Mouse (Mus musculus): ENCODE data around the gene Scaf8. TPM values are rescaled to one million over a fixed set of nuclear protein-coding genes. Genes with fewer than 3 reads are reported as not detected.

Scaf8 gene
- polyA plus RNA-seq, 1 experiment: 55.0 TPM

DNA sequence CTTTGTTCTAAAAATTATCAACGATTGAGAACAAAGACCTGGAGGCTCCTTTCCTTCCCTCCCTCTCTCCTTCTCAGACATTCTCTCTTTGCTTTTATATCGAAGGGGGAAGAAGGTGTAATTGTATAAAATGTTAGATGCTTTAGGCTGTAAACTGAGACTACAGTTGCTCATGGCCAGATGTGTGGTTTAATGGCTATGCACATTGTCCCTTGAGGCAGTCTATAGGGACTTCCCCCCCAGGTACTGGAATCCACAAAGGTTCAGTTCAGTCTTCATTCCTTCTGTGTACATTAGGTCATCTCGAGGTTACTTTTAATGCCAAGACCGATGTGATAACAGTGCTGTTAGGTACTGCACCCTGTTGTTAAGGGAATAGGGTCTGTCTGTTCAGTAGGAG lies 89.1 kb downstream of the Scaf8 start:
- Histone ChIP-seq H3K36me3 (ENCODE audit: control insufficient read depth, insufficient read depth, low read length, poor library complexity, severe bottlenecking) (peaks cover 11% of the 10 kb centered on the region), H3K27ac (ENCODE audit: insufficient read depth, low read length) (no peak overlapping the region)
- no peak for TF ChIP-seq EP300 (IDR thresholded peaks at IDR 0.05; ENCODE audit: insufficient read depth, low read depth, low read length)
- no peak for TF ChIP-seq POLR2A (IDR thresholded peaks at IDR 0.05; ENCODE audit: insufficient read depth, low read length)
- TF ChIP-seq CTCF (IDR thresholded peaks at IDR 0.05; ENCODE audit: low read depth, low read length): no peak

DNA sequence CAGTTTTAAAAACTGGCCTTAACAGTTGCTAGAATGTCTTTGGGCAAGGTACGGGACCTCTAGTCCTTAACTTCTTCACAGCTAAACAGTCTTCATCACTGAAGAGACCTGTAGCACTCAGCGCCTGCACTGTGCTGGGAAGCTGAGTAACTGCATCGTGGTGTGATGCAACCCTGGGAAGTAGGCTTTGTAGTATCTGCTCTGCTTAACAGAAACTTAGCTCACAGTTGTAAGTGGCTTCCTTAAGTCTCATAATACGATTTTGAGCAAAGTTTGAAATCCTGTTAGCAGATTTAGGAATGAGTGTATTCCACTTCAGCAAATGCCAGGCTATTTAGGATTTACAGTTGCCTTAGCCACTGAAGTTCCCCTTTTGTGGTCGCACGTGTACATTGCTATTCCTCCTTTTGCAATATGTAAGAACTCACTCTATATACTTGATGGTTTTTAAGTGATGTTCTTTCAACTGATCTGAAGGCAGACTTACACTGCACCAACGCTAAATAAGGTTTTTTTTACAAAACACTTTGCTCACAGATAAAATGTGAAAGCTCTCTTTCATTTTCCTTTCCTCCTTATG lies 90.1 kb downstream of the Scaf8 start:
- no peaks in the 10 kb centered on the region for H3K9me3 ChIP-seq (replicated peaks; ENCODE audit: control insufficient read depth, insufficient read depth, low read length, poor library complexity, severe bottlenecking)
- peaks cover 11% of the 10 kb centered on the region for H3K36me3 ChIP-seq (ENCODE audit: control insufficient read depth, insufficient read depth, low read length, poor library complexity, severe bottlenecking)
- H3K9ac ChIP-seq (ENCODE audit: low read depth, poor library complexity, severe bottlenecking): no peak overlapping the region

More for the DNA sequence above, 89.1 kb downstream of the Scaf8 start:
- no peak overlapping the region for H3K9ac ChIP-seq (ENCODE audit: low read depth, poor library complexity, severe bottlenecking)
- no peak overlapping the region for H3K4me3 ChIP-seq (ENCODE audit: low read depth, low read length)
- H3K9me3 ChIP-seq (replicated peaks; ENCODE audit: control insufficient read depth, insufficient read depth, low read length, poor library complexity, severe bottlenecking): no peaks in the 10 kb centered on the region
- H3K27me3 ChIP-seq (ENCODE audit: control insufficient read depth, insufficient read depth, low read length, poor library complexity, severe bottlenecking): no peaks in the 10 kb centered on the region
- peaks cover 3% of the 10 kb centered on the region for H3K4me1 ChIP-seq (ENCODE audit: control insufficient read depth, insufficient read depth, low read length)

DNA sequence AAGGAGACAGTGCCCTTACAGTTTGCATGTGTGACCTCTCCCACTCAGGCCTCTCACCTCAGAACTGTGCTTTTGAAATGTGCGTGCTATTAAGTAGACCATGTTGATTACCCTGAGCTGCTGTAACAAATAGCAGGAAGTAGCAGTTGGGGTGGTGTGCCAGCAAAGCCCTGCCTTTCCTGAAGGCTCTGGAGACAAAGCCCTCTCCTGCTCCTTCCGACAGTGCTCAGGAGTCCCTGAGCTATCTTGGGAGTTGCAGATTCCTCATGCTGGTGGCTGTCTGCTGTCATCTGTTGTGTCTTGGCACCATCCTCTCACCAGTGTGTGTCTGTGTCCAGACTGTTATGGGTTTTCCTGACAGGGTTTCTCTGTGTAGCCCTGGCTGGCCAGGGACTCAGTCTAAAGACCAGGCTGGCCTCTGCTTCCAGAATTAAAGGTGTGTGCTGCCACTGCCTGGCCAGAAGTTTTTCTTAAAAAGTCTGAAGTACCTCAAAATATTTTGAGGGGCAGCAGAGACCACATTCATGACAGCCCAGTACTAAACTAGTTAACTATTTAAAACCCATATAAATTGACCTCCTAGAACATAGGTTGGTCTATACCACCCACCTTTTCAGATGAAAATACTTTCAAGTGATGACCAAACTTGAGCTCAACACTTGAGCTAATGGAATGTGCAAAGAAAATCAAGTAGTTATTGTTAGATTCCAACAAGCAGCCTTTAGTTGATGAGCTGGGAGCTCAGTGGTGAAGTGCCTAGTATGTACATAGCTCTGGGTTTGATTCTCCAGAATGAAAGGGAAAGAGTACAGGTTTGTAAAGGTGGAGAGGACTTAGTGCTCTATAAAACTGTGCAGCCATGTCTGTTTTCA lies 92.0 kb downstream of the Scaf8 start:
- Histone ChIP-seq H3K9me3 (replicated peaks; ENCODE audit: control insufficient read depth, insufficient read depth, low read length, poor library complexity, severe bottlenecking) (no peaks in the 10 kb centered on the region), H3K4me1 (ENCODE audit: control insufficient read depth, insufficient read depth, low read length) (peaks cover 6% of the 10 kb centered on the region), H3K4me3 (ENCODE audit: low read depth, low read length) (no peak overlapping the region), H3K36me3 (ENCODE audit: control insufficient read depth, insufficient read depth, low read length, poor library complexity, severe bottlenecking) (peaks cover 2% of the 10 kb centered on the region), H3K27me3 (ENCODE audit: control insufficient read depth, insufficient read depth, low read length, poor library complexity, severe bottlenecking) (no peaks in the 10 kb centered on the region), H3K27ac (ENCODE audit: insufficient read depth, low read length) (no peak overlapping the region), H3K9ac (ENCODE audit: low read depth, poor library complexity, severe bottlenecking) (no peak overlapping the region)
- no peak for TF ChIP-seq EP300 (IDR thresholded peaks at IDR 0.05; ENCODE audit: insufficient read depth, low read depth, low read length)
- TF ChIP-seq POLR2A (IDR thresholded peaks at IDR 0.05; ENCODE audit: insufficient read depth, low read length): no peak
- no peak for TF ChIP-seq CTCF (IDR thresholded peaks at IDR 0.05; ENCODE audit: low read depth, low read length)

More for the DNA sequence above, 90.1 kb downstream of the Scaf8 start:
- peaks cover 6% of the 10 kb centered on the region for H3K4me1 ChIP-seq (ENCODE audit: control insufficient read depth, insufficient read depth, low read length)
- H3K27me3 ChIP-seq (ENCODE audit: control insufficient read depth, insufficient read depth, low read length, poor library complexity, severe bottlenecking): no peaks in the 10 kb centered on the region
- TF ChIP-seq POLR2A (IDR thresholded peaks at IDR 0.05; ENCODE audit: insufficient read depth, low read length) (no peak), CTCF (IDR thresholded peaks at IDR 0.05; ENCODE audit: low read depth, low read length) (no peak), EP300 (IDR thresholded peaks at IDR 0.05; ENCODE audit: insufficient read depth, low read depth, low read length) (no peak)
- H3K4me3 ChIP-seq (ENCODE audit: low read depth, low read length): no peak overlapping the region
- H3K27ac ChIP-seq (ENCODE audit: insufficient read depth, low read length): no peak overlapping the region

DNA sequence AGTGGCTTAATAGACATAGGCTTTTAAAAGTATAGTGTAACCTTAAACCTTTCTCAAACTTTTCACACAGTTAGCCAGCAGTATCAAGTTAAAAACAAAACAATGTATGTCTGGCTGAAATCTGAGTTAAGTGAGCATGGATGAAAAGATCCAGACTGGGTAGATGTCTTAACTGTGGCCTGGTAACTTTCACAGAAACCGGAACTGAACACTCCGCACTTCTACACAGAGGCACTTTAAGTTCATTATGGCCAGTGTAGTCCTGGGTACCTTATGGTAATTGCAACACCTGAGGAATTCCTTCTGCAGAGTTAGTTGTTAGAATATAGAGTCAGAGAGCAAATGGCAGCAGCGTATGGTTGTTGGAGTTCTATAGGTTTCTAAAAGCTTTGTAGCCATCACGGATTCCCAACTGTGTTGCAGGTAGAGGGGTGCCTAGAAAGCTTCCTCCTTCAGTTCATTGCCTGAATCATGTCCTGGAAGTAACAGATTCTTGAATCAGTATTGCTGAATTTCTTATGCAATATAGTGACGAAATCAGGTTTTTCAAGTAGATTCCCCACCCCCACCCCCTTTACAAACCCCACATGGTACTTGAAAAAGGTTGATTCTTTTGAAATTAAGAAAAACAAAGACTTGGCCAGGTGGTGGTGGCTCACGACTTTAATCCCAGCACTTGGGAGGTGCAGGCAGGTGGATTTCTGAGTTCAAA lies 92.9 kb downstream of the Scaf8 start:
- Histone ChIP-seq H3K9me3 (replicated peaks; ENCODE audit: control insufficient read depth, insufficient read depth, low read length, poor library complexity, severe bottlenecking) (no peaks in the 10 kb centered on the region), H3K27me3 (ENCODE audit: control insufficient read depth, insufficient read depth, low read length, poor library complexity, severe bottlenecking) (no peaks in the 10 kb centered on the region), H3K36me3 (ENCODE audit: control insufficient read depth, insufficient read depth, low read length, poor library complexity, severe bottlenecking) (peaks cover 7% of the 10 kb centered on the region), H3K27ac (ENCODE audit: insufficient read depth, low read length) (no peak overlapping the region), H3K4me3 (ENCODE audit: low read depth, low read length) (no peak overlapping the region), H3K9ac (ENCODE audit: low read depth, poor library complexity, severe bottlenecking) (no peak overlapping the region), H3K4me1 (ENCODE audit: control insufficient read depth, insufficient read depth, low read length) (peaks cover 6% of the 10 kb centered on the region)
- TF ChIP-seq CTCF (IDR thresholded peaks at IDR 0.05; ENCODE audit: low read depth, low read length) (no peak), POLR2A (IDR thresholded peaks at IDR 0.05; ENCODE audit: insufficient read depth, low read length) (no peak), EP300 (IDR thresholded peaks at IDR 0.05; ENCODE audit: insufficient read depth, low read depth, low read length) (no peak)

DNA sequence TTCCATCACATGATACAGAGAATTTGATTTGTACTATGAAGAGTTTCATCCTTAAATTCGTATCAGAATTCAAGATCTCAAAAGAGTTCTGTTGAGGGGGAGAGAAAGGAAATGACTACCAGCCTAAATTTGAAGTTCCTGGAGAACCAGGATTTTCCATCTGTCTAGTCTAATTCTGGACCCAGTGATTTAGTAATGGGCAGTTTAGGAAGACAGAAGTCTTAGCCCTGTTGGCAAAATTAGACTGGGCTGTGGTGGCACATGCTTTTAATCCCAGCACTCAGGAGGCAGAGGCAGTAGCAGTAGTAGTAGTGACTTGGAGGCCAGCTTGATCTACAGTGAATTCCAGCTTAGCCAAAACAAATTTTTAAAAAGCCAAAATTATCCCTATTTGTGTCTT lies 93.7 kb downstream of the Scaf8 start:
- no peak overlapping the region for H3K9ac ChIP-seq (ENCODE audit: low read depth, poor library complexity, severe bottlenecking)
- no peaks in the 10 kb centered on the region for H3K9me3 ChIP-seq (replicated peaks; ENCODE audit: control insufficient read depth, insufficient read depth, low read length, poor library complexity, severe bottlenecking)
- H3K27me3 ChIP-seq (ENCODE audit: control insufficient read depth, insufficient read depth, low read length, poor library complexity, severe bottlenecking): no peaks in the 10 kb centered on the region
- H3K4me1 ChIP-seq (ENCODE audit: control insufficient read depth, insufficient read depth, low read length): peaks cover 6% of the 10 kb centered on the region
- H3K4me3 ChIP-seq (ENCODE audit: low read depth, low read length): no peak overlapping the region
- TF ChIP-seq CTCF (IDR thresholded peaks at IDR 0.05; ENCODE audit: low read depth, low read length) (no peak), POLR2A (IDR thresholded peaks at IDR 0.05; ENCODE audit: insufficient read depth, low read length) (no peak), EP300 (IDR thresholded peaks at IDR 0.05; ENCODE audit: insufficient read depth, low read depth, low read length) (no peak)
- H3K27ac ChIP-seq (ENCODE audit: insufficient read depth, low read length): no peak overlapping the region
- peaks cover 7% of the 10 kb centered on the region for H3K36me3 ChIP-seq (ENCODE audit: control insufficient read depth, insufficient read depth, low read length, poor library complexity, severe bottlenecking)

Data from ES-Bruce4 (cell line).